Mouse (Mus musculus) kidney, adult 2 months (tissue): ENCODE data around the gene Sdc4.

ENCODE experiments used
- CTCF ChIP-seq: fragments of 200-500 bp; conservative IDR thresholded peaks from 2 replicates; pipeline ENCODE4 v1.5.1; 2011; ENCODE audit warnings: low read depth, mild to moderate bottlenecking, control low read depth, low read length, moderate library complexity, mixed read lengths; ENCODE audit not compliant: insufficient read depth, insufficient read length
- POLR2A ChIP-seq: fragments of 200-500 bp; IDR thresholded peaks from one replicate; pipeline ENCODE4 v1.6.1; 2011; ENCODE audit warnings: low read depth, low read length, control low read depth

- no peak for TF ChIP-seq CTCF
- TF ChIP-seq POLR2A, result no peak
These were observed 16.7 kb downstream of the Sdc4 start for GRCm38 (mm10) chr2:164426952-164427351.
